Mouse (Mus musculus) frontal cortex, postnatal 10 days (tissue): ENCODE measurements around the gene Dnaaf3.

Source experiments
- DNase-seq, 2 experiments: peaks; one replicate each; pipeline ENCODE4 v3.0.0; 2022; ENCODE audit warnings: low spot score in 2 of 2, mixed read lengths in 1 of 2

Gene Dnaaf3

GRCm38 (mm10) chr7:4500892-4501471 is 31.3 kb downstream of the Dnaaf3 start:
- peak; percentile 43 to 61 for DNase-seq

DNA sequence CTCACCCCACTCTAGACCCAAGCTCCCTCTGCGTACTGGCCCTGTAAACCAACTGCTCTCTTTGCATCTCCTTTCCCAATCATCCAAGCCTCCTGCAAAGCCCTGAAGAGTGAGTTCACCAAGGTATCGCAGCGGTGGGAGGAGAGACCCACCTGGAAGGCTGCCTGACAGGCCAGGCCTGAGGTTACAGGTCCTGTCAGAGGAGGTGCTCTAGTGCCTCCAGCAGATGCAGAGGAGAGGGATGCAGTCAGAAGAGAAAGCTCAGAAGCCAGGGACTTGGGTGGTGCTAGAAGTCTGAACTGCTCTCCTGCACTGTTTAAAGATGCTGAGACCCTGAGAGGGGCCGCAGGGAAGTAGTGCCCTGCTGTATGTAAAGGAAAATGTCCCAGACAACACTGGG is 33.2 kb downstream of the Dnaaf3 start:
- no peak for DNase-seq

DNA sequence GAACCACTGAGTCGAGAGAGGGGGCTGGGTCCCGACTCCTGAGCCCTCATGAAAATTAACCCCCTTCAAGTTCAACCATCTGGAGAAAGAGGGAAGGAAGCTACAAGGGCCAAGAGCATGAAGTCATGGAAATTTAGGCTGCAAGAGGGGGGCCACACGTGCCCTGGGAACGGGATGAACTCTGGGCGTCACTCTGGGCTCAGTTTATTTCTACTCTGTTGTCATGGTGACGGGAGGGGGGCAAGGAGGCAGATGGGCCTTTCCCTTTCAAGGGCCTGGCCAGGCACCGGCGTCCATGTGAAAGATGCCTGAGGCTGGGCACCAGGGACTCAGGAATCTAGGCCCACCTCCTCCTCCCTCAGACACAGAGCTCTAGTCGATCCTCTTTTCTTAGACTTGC is 34.0 kb downstream of the Dnaaf3 start:
- DNase-seq: peak; percentile 43 to 60

DNA sequence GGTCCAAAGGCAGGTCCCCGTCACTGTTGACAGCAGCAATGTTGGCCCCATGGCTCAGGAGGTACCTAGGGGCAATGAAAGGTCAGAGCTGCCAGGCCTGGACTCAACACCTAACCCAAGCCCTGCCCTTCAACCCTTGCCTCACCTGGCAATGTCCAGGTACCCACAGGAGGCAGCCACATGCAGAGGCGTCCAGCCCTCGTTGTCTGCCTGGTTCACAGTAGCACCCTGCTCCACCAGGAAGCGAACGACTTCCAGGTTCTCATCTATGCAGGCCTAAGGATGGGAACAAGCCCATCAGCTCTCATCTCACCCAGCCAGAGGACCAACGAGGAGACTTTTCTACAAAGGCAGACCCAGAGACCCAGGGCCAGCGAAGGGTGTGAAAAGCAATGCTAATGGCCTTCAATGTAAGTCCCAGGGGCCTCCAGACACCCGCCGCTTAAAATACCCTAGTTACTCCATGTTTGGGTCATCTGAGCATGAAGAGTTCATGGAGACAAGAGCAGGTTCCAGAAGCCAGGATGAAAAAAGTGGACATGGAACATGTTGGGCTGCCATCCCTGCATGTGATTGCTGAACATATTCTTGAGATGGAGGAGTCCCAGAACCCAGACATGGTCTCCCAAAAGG is 34.9 kb downstream of the Dnaaf3 start:
- no peak for DNase-seq

DNA sequence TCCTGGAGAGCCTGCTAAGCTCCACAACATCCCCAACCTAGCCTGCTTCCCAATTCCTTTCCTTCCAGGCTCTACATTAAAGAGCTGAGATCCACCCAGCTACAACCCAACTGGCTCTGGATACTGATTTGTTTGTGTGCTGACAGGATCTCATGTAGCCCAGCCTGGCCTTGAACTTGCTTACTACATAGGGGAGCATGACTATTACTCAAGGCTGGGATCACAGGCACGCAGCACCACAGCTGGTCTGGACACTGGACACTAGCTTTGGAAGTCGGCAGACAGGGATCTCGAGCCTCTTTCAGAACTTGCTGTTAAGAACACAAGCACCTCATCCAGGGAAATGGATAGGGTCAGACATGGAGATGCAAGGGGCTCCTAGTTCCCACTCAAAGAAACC is 35.8 kb downstream of the Dnaaf3 start:
- no peak for DNase-seq

- no peak for DNase-seq
Observed at GRCm38 (mm10) chr7:4493991-4494390, 38.3 kb downstream of the Dnaaf3 start.

DNA sequence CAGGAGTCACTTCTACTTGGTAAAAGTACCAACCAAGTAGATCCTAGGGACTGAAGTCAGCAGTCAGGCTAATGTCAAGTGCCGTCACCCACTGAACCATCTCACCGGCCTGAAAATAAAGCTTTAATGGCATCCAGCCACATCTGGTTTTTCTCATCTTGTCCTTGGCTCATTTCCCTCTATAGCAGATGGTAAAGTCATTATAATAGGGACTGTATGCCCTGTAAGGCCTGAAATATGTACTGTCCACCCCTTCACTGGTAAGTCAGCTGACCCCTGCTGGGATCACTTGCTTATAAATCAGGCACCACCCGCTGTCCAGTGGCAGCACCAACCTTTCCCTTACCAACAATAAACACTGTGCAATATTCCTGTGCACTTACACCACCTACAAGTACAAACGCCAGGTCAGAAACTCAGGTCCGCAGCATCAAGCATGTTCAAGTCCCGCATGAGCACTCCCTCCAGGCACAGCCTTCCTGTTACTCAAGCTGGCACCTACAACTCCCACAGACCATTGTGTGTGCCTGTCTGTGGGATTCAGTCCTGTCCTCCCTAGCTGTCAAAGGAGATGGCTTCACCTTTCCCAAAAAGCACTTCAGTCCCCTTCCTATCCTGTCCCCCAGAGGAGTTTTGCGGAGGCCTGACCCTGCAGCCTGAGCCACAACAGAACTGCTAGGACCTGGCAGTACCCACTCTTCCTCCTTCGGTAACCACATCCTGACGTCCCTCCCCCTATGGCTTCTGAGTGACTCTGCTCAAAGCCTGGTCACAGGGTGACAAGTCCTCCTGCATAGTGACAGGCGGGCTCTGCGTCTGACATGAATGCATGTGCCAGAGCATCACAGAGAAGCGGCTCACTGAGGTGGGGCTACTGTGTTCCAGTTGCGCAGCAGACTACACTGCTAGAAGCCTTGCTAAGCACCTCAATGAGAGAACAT is 39.7 kb downstream of the Dnaaf3 start:
- DNase-seq: no peak

DNA sequence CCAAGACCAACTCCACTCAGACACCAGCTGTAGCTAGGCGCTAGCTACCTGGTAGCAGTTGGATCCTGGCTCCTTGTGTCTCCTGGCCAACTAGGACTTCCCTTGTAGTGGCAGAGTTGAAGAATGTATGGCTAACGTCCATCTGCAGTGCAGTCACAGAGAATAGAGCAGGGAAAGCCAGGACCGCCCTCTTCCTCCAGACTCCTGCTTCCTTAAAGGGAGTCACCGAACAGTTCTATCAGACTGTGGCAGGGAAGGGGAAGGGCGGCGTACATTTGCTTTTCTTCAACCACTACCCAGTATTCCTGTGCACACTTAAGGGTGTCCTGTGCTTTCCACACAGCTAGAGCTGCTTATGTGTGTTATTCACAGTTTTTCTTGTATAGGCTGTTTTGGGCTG is 40.9 kb downstream of the Dnaaf3 start:
- no peak for DNase-seq

- no peak for DNase-seq
Observed at GRCm38 (mm10) chr7:4482281-4482680, 50.0 kb downstream of the Dnaaf3 start.

GRCm38 (mm10) chr7:4479674-4480073 is 52.6 kb downstream of the Dnaaf3 start:
- DNase-seq: no peak

DNA sequence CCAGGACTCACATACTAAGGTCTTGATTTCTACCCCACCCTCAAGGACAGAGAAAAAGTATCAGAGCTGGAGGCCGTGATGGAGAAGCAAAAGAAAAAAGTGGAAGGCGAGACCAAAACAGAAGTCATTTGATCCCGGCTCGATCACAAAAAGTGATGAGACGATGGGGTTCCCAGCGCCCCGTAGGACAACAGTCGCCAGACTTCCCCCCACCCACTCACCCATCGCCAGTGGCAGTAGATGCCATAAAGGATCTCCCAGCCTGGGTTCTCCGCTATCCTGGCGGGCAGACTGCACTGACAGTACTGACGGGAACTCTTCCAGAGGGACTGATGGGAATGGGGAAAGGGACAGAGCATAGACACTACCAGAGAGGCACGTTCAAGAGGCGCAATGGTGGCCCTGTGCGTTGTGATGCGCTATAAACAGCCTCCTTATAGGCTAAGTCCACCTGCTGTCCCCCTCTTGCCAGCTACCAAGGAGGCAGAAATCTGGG is 53.4 kb downstream of the Dnaaf3 start:
- DNase-seq: no peak

- DNase-seq: peak; percentile 64 to 72
Observed at GRCm38 (mm10) chr7:4478021-4478795, 54.0 kb downstream of the Dnaaf3 start.

GRCm38 (mm10) chr7:4473940-4474339 is 58.3 kb downstream of the Dnaaf3 start:
- DNase-seq: no peak
